Mouse (Mus musculus) thymus, adult 2 months (tissue): ENCODE measurements at regions not wholly inside any gene's neighbourhood (a gene's known extent, or its start where the extent isn't known, plus 50 kb on each side); places are given as distances from the start of the nearest gene placed in this dataset.
A peak's percentile ranks its signal among the peaks of the same experiment; 100 is the strongest.

Experiments used
- DNase-seq: peaks from one replicate; pipeline ENCODE4 v3.0.0; 2021
- H3K27ac ChIP-seq: fragments of 200-500 bp; 2 replicates; pipeline ENCODE4 v1.5.1; 2012; ENCODE audit warnings: low read length, control low read depth; ENCODE audit not compliant: control insufficient read depth, insufficient read depth
- H3K27me3 ChIP-seq: fragments of 200-500 bp; 2 replicates; pipeline ENCODE4 v1.6.1; 2012; ENCODE audit warnings: mild to moderate bottlenecking, low read length, moderate library complexity, mixed read lengths; ENCODE audit not compliant: control insufficient read depth, insufficient read depth
- H3K36me3 ChIP-seq: fragments of 200-500 bp; 2 replicates; pipeline ENCODE4 v1.6.1; 2012; ENCODE audit warnings: mild to moderate bottlenecking, low read length, moderate library complexity; ENCODE audit not compliant: control insufficient read depth, insufficient read depth
- H3K4me1 ChIP-seq: fragments of 200-500 bp; replicated peaks from 2 replicates; pipeline ENCODE4 v1.6.1; 2012; ENCODE audit warnings: low read length; ENCODE audit not compliant: control insufficient read depth, insufficient read depth
- H3K4me3 ChIP-seq: fragments of 200-500 bp; 2 replicates; pipeline ENCODE4 v1.5.1; 2012; ENCODE audit warnings: mild to moderate bottlenecking, low read length, control low read depth, moderate library complexity; ENCODE audit not compliant: control insufficient read depth, insufficient read depth
- CTCF ChIP-seq: fragments of 200-500 bp; IDR thresholded peaks from 2 replicates; pipeline ENCODE4 v1.5.1; 2012; ENCODE audit warnings: mild to moderate bottlenecking, control low read depth, low read length, moderate library complexity, borderline replicate concordance; ENCODE audit not compliant: control insufficient read depth, poor library complexity, insufficient read depth; ENCODE audit errors: extremely low read depth
- POLR2A ChIP-seq: fragments of 200-500 bp; IDR thresholded peaks from 2 replicates; pipeline ENCODE4 v1.6.1; 2012; ENCODE audit warnings: mild to moderate bottlenecking, low read length, control low read depth, moderate library complexity; ENCODE audit not compliant: control insufficient read depth, poor library complexity, insufficient read depth; ENCODE audit errors: extremely low read depth
- WGBS: fragments of 180-500 bp; shearing (Covaris S2); methylation state at CpG from one replicate; pipeline ENCODE4 v1.1.7; 2018; 5-methylcytosine and 5-hydroxymethylcytosine counted together

GRCm38 (mm10) chr15:67048621-67049020 lies 547.9 kb upstream of the Lrrc6 start:
- H3K27me3 ChIP-seq: no peaks in the 10 kb centered on the region
- H3K36me3 ChIP-seq: no peaks in the 10 kb centered on the region
- no peak for TF ChIP-seq CTCF
- TF ChIP-seq POLR2A: no peak
- H3K4me1 ChIP-seq: peaks cover 21% of the 10 kb centered on the region
- no peak overlapping the region for H3K4me3 ChIP-seq
- H3K27ac ChIP-seq: no peak overlapping the region
- DNase-seq: no peak
- WGBS: 26% methylated on average over 4 of the region's 4 CpGs

DNA sequence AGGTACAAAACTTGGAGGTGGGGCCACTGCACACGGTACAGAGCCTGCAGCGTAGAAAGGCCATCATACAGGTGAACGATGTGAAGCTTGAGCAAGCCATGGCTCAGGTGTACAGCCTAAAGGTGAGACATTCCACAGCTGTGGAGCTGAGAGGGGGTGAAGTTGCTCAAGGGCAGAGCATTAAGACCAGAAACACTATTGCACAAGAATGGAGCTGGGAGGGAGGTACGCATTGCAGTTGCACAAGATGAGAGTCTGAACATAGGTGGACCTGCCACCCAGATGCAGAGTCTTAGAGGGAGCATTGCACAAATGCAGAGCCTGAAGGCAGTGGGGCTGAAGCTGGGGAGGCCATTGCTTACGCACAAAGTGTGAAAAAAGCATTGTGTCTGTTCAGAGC lies 547.4 kb upstream of the Lrrc6 start:
- TF ChIP-seq CTCF (no peak), POLR2A (no peak)
- no peaks in the 10 kb centered on the region for H3K36me3 ChIP-seq
- DNase-seq: no peak
- peaks cover 21% of the 10 kb centered on the region for H3K4me1 ChIP-seq
- H3K27ac ChIP-seq: no peak overlapping the region
- no peak overlapping the region for H3K4me3 ChIP-seq
- 98% methylated on average over 5 of the region's 5 CpGs for WGBS
- no peaks in the 10 kb centered on the region for H3K27me3 ChIP-seq

DNA sequence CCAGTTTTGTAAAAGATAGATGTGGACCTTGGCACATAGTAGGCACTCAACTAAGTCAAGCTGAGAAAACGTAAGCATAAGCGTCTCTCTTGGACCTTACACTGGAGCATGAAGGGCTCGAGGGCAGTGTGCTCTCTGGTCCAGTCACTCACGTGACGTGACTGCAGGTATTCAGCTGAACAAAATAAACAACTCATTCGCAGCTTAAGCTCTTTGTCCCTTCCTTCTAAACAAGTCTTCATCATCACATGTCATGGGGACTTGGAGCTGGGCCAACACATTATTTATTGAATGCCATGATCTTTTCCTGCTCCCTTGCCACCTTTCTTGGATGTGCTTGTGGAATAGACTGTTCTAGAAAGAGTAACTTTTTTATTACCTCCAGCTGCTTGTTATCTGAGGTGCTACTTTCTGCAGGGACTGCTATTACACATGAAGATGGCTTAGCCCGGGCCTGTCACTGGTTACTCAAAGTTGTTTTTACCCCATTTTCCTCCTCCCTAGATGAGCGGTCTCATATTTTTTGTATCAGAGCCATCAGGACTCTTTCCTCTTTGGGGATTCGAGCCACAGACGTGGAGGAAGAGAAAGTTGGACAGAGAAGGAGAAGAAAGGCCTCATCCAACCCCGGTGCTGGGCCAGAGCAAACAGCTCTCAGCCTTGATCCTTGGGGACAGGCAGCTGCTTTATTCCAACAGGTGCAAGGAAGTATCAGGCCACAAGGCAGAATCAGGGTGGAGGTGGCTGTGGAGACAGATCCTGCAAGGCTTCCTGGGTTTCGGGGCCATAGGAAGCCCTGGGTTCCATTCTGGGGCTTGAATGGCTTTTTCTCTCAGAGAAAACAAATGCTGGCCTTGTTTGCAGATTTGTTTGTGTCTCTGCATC lies 545.5 kb upstream of the Lrrc6 start:
- H3K27ac ChIP-seq: no peak overlapping the region

GRCm38 (mm10) chr15:67045329-67045728 lies 544.6 kb upstream of the Lrrc6 start:
- Histone ChIP-seq H3K27me3 (no peaks in the 10 kb centered on the region), H3K27ac (no peak overlapping the region), H3K4me3 (no peak overlapping the region), H3K4me1 (peaks cover 34% of the 10 kb centered on the region), H3K36me3 (no peaks in the 10 kb centered on the region)
- TF ChIP-seq CTCF (no peak), POLR2A (no peak)
- WGBS: 3% methylated on average over 3 of the region's 3 CpGs
- DNase-seq: peak; percentile 60

More for the DNA sequence above, 545.5 kb upstream of the Lrrc6 start:
- Histone ChIP-seq H3K27me3 (no peaks in the 10 kb centered on the region), H3K4me1 (peaks cover 26% of the 10 kb centered on the region), H3K36me3 (no peaks in the 10 kb centered on the region), H3K4me3 (no peak overlapping the region)
- no peak for TF ChIP-seq POLR2A
- no peak for TF ChIP-seq CTCF
- DNase-seq: no peak
- 64% methylated on average over 12 of the region's 12 CpGs for WGBS

DNA sequence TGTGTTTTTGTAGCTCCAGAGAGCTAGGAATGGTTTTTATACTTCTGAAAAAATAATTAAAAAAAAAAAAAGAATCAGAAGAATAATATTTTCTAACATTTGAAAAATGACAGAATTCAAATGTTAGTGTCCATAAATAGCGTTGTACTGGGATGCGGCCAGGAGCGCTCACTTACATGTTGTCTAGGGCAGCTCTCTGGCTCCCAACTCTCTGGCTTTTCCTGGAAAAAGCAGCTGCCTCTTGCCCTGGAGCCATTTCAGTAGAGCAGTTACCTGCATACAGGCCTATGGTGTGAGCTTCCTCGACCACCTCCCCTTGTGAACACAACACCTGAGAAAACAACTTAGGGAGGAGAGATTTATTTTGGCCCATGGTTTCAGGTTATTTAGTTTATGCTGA lies 544.1 kb upstream of the Lrrc6 start:
- Histone ChIP-seq H3K36me3 (no peaks in the 10 kb centered on the region), H3K27me3 (no peaks in the 10 kb centered on the region), H3K4me3 (no peak overlapping the region), H3K4me1 (peaks cover 38% of the 10 kb centered on the region), H3K27ac (no peak overlapping the region)
- no peak for DNase-seq
- TF ChIP-seq CTCF (no peak), POLR2A (no peak)
- WGBS: 94% methylated on average over 4 of the region's 4 CpGs

- TF ChIP-seq CTCF: 0 out of 2 replicates have a peak, but pooled peaks have one; percentile 36
- no peak for TF ChIP-seq POLR2A
- WGBS: 80% methylated on average over 2 of the region's 2 CpGs
- Histone ChIP-seq H3K4me1 (peaks cover 45% of the 10 kb centered on the region), H3K4me3 (no peak overlapping the region), H3K36me3 (no peaks in the 10 kb centered on the region), H3K27ac (no peak overlapping the region), H3K27me3 (no peaks in the 10 kb centered on the region)
- DNase-seq: peak; percentile 61
Measured at GRCm38 (mm10) chr15:67042131-67042530, 541.4 kb upstream of the Lrrc6 start.
